Mouse (Mus musculus) adrenal gland, postnatal 10 days (tissue): ENCODE data around the gene Vps37d. TPM values are rescaled to one million over a fixed set of nuclear protein-coding genes. Genes with fewer than 3 reads are reported as not detected.

ENCODE experiments used
- DNase-seq: peaks from one replicate; pipeline ENCODE4 v3.0.0; 2021; ENCODE audit warnings: mixed read lengths
- total RNA-seq, 2 experiments: library from RNA; stranded (reverse); gene quantifications; 2 replicates each; pipeline ENCODE4 v1.2.3; 2021

Vps37d gene
- total RNA-seq, 2 experiments from 2014 or later: 3.8 to 4.5 TPM

GRCm38 (mm10) chr5:135029007-135029854 lies 48.8 kb downstream of the Vps37d start:
- peak; percentile 89 for DNase-seq

- no peak for DNase-seq
Observed at GRCm38 (mm10) chr5:135025899-135026298, 52.2 kb downstream of the Vps37d start.

- no peak for DNase-seq
Observed at GRCm38 (mm10) chr5:135024665-135025224, 53.3 kb downstream of the Vps37d start.

- peak; percentile 92 for DNase-seq
Observed at GRCm38 (mm10) chr5:135023344-135024173, 54.5 kb downstream of the Vps37d start, which contains the start of gene Stx1a. TSS of gene Stx1a (plus strand) at chr5:135023482.

Other genes starting within 250 kb of the Vps37d start
- not detected for gene Tmem270, start 171.5 kb downstream of the Vps37d start, total RNA-seq
- 1 to 10 TPM in 1 of 2 experiments, under 1 TPM in 1; 0.75 to 3.3 TPM for gene Cldn13, start 162.7 kb downstream of the Vps37d start, total RNA-seq
- 10 to 100 TPM; 23.6 to 24.2 TPM for gene Mettl27, start 145.9 kb downstream of the Vps37d start, total RNA-seq
- under 1 TPM; 0.21 to 0.57 TPM for gene Cldn4, start 131.3 kb downstream of the Vps37d start, total RNA-seq
- gene Cldn3, start 92.1 kb downstream of the Vps37d start, total RNA-seq: 10 to 100 TPM in 1 of 2 experiments, 1 to 10 TPM in 1; 8.2 to 13.9 TPM
- gene Abhd11, start 69.1 kb downstream of the Vps37d start, total RNA-seq: 10 to 100 TPM; 67.3 to 77.9 TPM
- gene Stx1a, start 54.8 kb downstream of the Vps37d start, total RNA-seq: 1 to 10 TPM; 6.8 to 9.5 TPM
- gene Dnajc30, start 14.1 kb downstream of the Vps37d start, total RNA-seq: 10 to 100 TPM; 23.7 to 24.5 TPM
- gene Bud23, start 13.3 kb downstream of the Vps37d start, total RNA-seq: 10 to 100 TPM; 41.3 to 44.6 TPM
- 10 to 100 TPM; 59.1 to 71.7 TPM for gene Mlxipl, start 11.6 kb upstream of the Vps37d start, total RNA-seq
- gene Tbl2, start 71.4 kb upstream of the Vps37d start, total RNA-seq: 10 to 100 TPM; 23.2 to 23.5 TPM
- gene Bcl7b, start 90.0 kb upstream of the Vps37d start, total RNA-seq: 10 to 100 TPM; 41.9 to 43.3 TPM
- 10 to 100 TPM; 60.4 to 70.1 TPM for gene Baz1b, start 109.0 kb upstream of the Vps37d start, total RNA-seq
- 1 to 10 TPM; 2.1 to 2.7 TPM for gene Fzd9, start 173.0 kb upstream of the Vps37d start, total RNA-seq